Mouse (Mus musculus) midbrain, postnatal 0 days (tissue): ENCODE data around the gene Gps2. TPM values are rescaled to one million over a fixed set of nuclear protein-coding genes. Genes with fewer than 3 reads are reported as not detected.

Source experiments
- ATAC-seq: fragments of 200-750 bp; cut with Nextera tagmentation; 2 replicates; pipeline ENCODE4 v1.8.0; 2017; ENCODE audit warnings: moderate number of reproducible peaks, mild to moderate bottlenecking, moderate TSS enrichment, moderate library complexity; ENCODE audit not compliant: low FRiP score
- DNase-seq: peaks from one replicate; pipeline ENCODE4 v3.0.0-alpha.2; 2015; ENCODE audit warnings: low spot score
- H3K27ac ChIP-seq: fragments of 300-500 bp; sonication (generic); 2 replicates; pipeline ENCODE4 v1.5.1; 2014; ENCODE audit warnings: low read depth, mild to moderate bottlenecking, low read length, mixed read lengths
- H3K27me3 ChIP-seq: fragments of 300-500 bp; sonication (generic); 2 replicates; pipeline ENCODE4 v1.6.1; 2014; ENCODE audit warnings: low read length, control low read depth, mixed read lengths; ENCODE audit not compliant: insufficient read depth
- H3K36me3 ChIP-seq: fragments of 300-500 bp; sonication (generic); 2 replicates; pipeline ENCODE4 v1.6.1; 2014; ENCODE audit warnings: low read length, control low read depth, mixed read lengths; ENCODE audit not compliant: insufficient read depth
- H3K4me1 ChIP-seq: fragments of 300-500 bp; sonication (generic); 2 replicates; pipeline ENCODE4 v1.6.1; 2014; ENCODE audit warnings: mild to moderate bottlenecking, control low read depth, antibody characterized with exemption, low read length, mixed read lengths; ENCODE audit not compliant: insufficient read depth
- H3K4me2 ChIP-seq: fragments of 300-500 bp; sonication (generic); 2 replicates; pipeline ENCODE4 v1.6.1; 2014; ENCODE audit warnings: low read depth, mild to moderate bottlenecking, low read length, mixed read lengths; ENCODE audit not compliant: poor library complexity, severe bottlenecking
- H3K4me3 ChIP-seq: fragments of 300-500 bp; sonication (generic); 2 replicates; pipeline ENCODE4 v1.5.1; 2014; ENCODE audit warnings: low read depth, mild to moderate bottlenecking, low read length, moderate library complexity
- H3K9ac ChIP-seq: fragments of 300-500 bp; sonication (generic); replicated peaks from 2 replicates; pipeline ENCODE4 v1.6.1; 2014; ENCODE audit warnings: mild to moderate bottlenecking, low read length, moderate library complexity, mixed read lengths; ENCODE audit not compliant: poor library complexity, severe bottlenecking
- H3K9me3 ChIP-seq: fragments of 300-500 bp; sonication (generic); 2 replicates; pipeline ENCODE4 v1.6.1; 2016; ENCODE audit warnings: low read length, control low read depth
- CTCF ChIP-seq: IDR thresholded peaks from 2 replicates; pipeline ENCODE4 v1.5.1; 2016; ENCODE audit warnings: antibody characterized with exemption, mild to moderate bottlenecking
- WGBS: fragments of 180-500 bp; shearing (Covaris S2); extraction: QIAGEN DNeasy Blood & Tissue Kit; methylation state at CpG from one replicate; pipeline ENCODE4 v1.1.7; 2014; 5-methylcytosine and 5-hydroxymethylcytosine counted together
- polyA plus RNA-seq: library from polyadenylated mRNA; unstranded; fragments of >200 nt; fragmentation: Nextera tagmentation; extraction: Ambion mirVana; gene quantifications from 2 replicates; pipeline ENCODE4 v1.2.1, GENCODE M21; 2015
- total RNA-seq: library from RNA; depleted of rRNA; stranded (reverse); fragments of >200 nt; gene quantifications from 2 replicates; pipeline ENCODE4 v1.2.3, GENCODE M21; 2014

Gene Gps2
- total and polyA plus RNA-seq, 2 experiments from 2014 or later = 47.6 to 60.3 TPM

DNA sequence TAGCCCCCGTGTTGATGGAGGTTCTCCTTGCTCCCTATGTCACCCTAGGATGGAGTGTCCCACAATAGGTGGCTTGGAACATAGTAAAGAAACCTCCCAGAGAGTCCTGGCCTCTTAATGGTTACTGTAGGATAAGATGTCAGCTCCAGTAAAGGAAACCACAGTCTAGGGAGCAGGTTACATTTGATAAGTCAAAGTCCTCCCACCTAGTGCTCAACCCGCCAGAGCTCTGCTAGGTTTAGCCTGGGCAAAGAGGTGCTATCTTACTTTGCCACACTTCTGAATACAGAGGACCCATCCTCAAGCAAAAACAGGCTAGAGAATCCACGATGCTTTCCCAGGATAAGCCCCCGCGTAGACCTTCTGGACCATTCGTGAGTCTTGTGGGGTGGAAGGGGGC is 34.7 kb upstream of the Gps2 start:
- WGBS = 93% methylated on average over 6 of the region's 6 CpGs
- no peak overlapping the region for H3K4me2 ChIP-seq

GRCm38 (mm10) chr11:69879711-69880110 is 34.0 kb upstream of the Gps2 start:
- 63% methylated on average over 15 of the region's 15 CpGs for WGBS
- H3K9me3 ChIP-seq = no peaks in the 10 kb centered on the region
- TF ChIP-seq CTCF = no peak
- ATAC-seq = no peak
- H3K4me3 ChIP-seq = no peak overlapping the region
- no peak overlapping the region for H3K9ac ChIP-seq
- H3K4me1 ChIP-seq = no peaks in the 10 kb centered on the region
- no peaks in the 10 kb centered on the region for H3K27me3 ChIP-seq
- no peak for DNase-seq
- no peaks in the 10 kb centered on the region for H3K36me3 ChIP-seq
- H3K4me2 ChIP-seq = peak overlapping the region; percentile 78
- no peak overlapping the region for H3K27ac ChIP-seq

More for the DNA sequence above, 34.7 kb upstream of the Gps2 start:
- no peak for TF ChIP-seq CTCF
- no peaks in the 10 kb centered on the region for H3K36me3 ChIP-seq
- no peaks in the 10 kb centered on the region for H3K9me3 ChIP-seq
- no peaks in the 10 kb centered on the region for H3K4me1 ChIP-seq
- DNase-seq = no peak
- H3K4me3 ChIP-seq = no peak overlapping the region
- ATAC-seq = no peak
- H3K27me3 ChIP-seq = no peaks in the 10 kb centered on the region
- no peak overlapping the region for H3K9ac ChIP-seq
- H3K27ac ChIP-seq = no peak overlapping the region

- H3K27me3 ChIP-seq = no peaks in the 10 kb centered on the region
- peak overlapping the region; percentile 46 for H3K4me3 ChIP-seq
- peak overlapping the region; percentile 78 for H3K4me2 ChIP-seq
- ATAC-seq (peak; percentile 22; the same call in 1 of the 2 replicates), DNase-seq (peak; percentile 74)
- peak overlapping the region; percentile 43; the same call in 1 of the 2 replicates for H3K27ac ChIP-seq
- H3K36me3 ChIP-seq = no peaks in the 10 kb centered on the region
- TF ChIP-seq CTCF = peak; percentile 86
- H3K9ac ChIP-seq = peak overlapping the region; percentile 50
- WGBS = 2% methylated on average over 18 of the region's 18 CpGs
- no peaks in the 10 kb centered on the region for H3K4me1 ChIP-seq
- H3K9me3 ChIP-seq = no peaks in the 10 kb centered on the region
These were observed 33.2 kb upstream of the Gps2 start for GRCm38 (mm10) chr11:69880506-69880852.

GRCm38 (mm10) chr11:69880853-69881603 is 32.7 kb upstream of the Gps2 start, which contains the start of gene Kctd11:
Gene Kctd11, minus strand, starts transcription at chr11:69881406.
- no peaks in the 10 kb centered on the region for H3K36me3 ChIP-seq
- H3K27me3 ChIP-seq = no peaks in the 10 kb centered on the region
- TF ChIP-seq CTCF = peak; percentile 38
- ATAC-seq = peak; percentile 79
- WGBS = under 1% methylated on average over 44 of the region's 46 CpGs
- peak within 1 kb of the TSS; percentile 43; the same call in 1 of the 2 replicates for H3K27ac ChIP-seq
- peak; percentile 71 for DNase-seq
- H3K9me3 ChIP-seq = no peaks in the 10 kb centered on the region
- H3K4me3 ChIP-seq = peak within 1 kb of the TSS; percentile 46
- peak within 1 kb of the TSS; percentile 78 for H3K4me2 ChIP-seq
- peak within 1 kb of the TSS; percentile 50 for H3K9ac ChIP-seq
- H3K4me1 ChIP-seq = no peaks in the 10 kb centered on the region

DNA sequence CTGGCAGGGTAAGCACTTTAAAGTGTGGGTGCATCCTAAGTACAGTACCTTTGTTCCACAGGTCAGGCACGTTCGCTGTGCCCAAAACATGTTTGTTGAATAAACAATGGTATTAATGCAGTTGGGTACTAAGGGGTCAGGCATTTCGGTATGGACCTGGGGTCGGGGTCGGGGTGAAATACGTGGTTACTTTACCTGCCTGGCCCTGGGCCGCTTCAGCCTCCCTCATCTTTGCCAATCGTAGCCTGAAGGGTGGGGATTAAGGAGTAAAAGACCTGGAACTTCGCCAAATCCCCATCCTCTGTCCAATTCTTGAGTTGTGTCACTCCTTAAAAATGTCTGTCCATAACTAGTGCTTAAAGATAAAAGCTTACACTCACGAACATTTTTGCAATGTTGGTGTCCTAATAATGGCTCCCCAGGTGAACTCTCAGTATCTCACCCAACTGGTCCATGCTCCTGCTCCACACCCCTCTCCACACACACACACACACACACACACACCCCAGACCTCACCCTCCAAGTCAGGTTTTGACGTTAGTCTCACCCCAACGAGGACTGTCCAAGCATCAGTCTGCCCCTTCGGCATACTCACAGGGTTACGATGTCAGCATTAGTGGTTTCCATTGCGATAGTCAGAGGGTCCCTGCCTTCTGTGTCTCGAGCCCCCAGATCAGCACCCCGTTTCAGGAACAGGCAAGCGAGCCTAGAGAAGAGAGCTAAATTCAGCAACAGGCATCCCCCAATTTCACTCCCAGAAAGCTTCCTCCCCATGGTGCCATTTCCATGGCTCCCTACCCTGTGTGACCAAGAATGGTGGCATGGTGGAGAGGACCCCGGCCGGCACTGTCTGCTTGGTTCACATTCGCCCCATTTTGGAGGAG is 31.7 kb upstream of the Gps2 start:
- no peak overlapping the region for H3K27ac ChIP-seq
- DNase-seq (no peak), ATAC-seq (no peak)
- no peaks in the 10 kb centered on the region for H3K27me3 ChIP-seq
- 61% methylated on average over 21 of the region's 21 CpGs for WGBS
- H3K9me3 ChIP-seq = no peaks in the 10 kb centered on the region
- TF ChIP-seq CTCF = no peak
- peak overlapping the region; percentile 78 for H3K4me2 ChIP-seq
- H3K4me1 ChIP-seq = no peaks in the 10 kb centered on the region
- no peak overlapping the region for H3K9ac ChIP-seq
- peak overlapping the region; percentile 46 for H3K4me3 ChIP-seq
- no peaks in the 10 kb centered on the region for H3K36me3 ChIP-seq

DNA sequence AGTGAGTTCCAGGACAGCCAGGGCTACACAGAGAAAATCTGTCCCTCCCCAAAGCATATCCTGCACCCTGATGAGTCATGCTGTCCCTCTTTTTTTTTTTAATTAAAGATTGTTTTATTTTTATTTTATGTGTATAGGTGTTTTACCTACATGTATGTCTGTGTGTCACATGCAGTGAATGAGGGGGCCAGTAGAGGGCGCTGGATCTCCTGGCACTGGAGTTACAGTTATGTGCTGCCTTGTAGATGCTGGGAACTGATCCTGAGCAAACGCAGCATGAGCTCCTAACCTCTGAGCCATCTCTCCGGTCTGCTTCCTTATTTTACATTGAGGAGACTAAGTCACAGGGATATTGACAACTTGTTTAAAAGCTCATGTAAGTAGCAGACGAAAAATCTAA is 30.6 kb upstream of the Gps2 start:
- 65% methylated on average over 4 of the region's 4 CpGs for WGBS
- ATAC-seq (no peak), DNase-seq (no peak)
- H3K9ac ChIP-seq = no peak overlapping the region
- no peaks in the 10 kb centered on the region for H3K9me3 ChIP-seq
- H3K36me3 ChIP-seq = no peaks in the 10 kb centered on the region
- H3K27ac ChIP-seq = no peak overlapping the region
- no peak overlapping the region for H3K4me2 ChIP-seq
- no peak overlapping the region for H3K4me3 ChIP-seq
- H3K27me3 ChIP-seq = no peaks in the 10 kb centered on the region
- no peaks in the 10 kb centered on the region for H3K4me1 ChIP-seq
- TF ChIP-seq CTCF = peak; percentile 60
